Mouse (Mus musculus) lung, postnatal 10 days (tissue): ENCODE results near the gene Ranbp17.
A peak's percentile ranks its signal among the peaks of the same experiment; 100 is the strongest.

Experiments
- DNase-seq: peaks from one replicate; pipeline ENCODE4 v3.0.0; 2021

Gene Ranbp17

DNA sequence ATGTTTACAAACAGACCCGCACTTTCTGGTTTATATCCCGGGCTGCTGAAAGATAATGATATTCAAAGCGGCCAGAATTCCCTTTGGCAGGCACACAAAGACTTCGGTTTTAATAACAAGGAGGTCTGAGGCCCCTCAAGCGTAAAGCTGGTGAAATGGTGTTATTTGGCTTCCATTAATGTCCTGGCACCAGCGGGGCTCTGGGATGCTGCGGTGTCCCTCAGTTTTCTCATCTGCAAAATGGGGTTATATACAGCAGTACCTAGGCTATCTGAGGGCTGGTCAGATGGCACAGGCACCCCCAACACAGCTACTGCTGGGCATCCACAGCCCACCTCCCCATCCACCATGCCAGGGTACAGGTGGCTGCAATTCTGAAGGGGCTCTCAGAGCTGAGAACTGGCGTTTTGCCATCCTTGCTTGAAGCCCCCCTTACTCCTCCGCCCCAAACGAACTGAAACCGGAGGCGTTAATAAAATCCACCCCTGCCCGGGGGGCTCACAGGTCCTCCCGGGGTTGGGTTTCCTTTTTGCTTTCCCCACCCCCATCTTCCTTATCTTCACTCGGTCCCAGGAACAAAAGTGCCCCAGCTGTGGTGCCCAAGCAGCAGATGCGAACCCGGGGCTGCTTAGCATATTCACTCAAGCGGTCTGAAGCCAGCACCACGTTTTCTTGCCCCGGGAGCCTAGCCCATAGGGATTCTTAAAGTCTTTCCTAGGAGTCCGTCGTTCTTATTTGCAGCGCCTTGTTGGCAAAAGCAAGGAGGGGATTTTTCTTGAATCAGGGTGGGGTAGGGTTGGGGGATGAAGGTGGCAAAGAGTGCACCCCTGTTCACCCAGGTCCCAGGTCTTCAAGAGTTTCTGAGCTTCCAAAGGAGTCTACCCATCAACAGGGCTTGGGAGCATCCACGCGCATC is 317.8 kb downstream of the Ranbp17 start:
- DNase-seq, result no peak

DNA sequence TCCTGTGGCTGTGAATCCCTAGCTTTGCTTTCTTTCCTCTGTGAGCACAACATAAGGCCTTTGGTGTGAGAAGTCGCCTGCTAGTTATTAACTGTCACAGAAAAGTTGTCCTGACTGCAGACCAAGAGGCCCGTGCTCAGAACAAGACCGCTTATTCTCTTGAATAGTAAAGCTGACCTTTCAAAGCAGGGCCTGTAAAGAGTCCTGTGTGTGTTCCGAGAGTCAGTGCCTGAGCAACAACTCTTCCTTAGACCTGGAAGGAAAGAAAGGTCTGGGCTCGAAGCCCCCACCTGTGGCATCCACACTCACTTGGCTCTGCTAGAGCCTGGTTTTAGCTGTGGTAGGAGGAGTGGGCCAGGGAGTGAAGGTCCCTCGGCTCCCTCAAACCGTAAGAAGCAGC is 318.5 kb downstream of the Ranbp17 start:
- DNase-seq, result no peak

DNA sequence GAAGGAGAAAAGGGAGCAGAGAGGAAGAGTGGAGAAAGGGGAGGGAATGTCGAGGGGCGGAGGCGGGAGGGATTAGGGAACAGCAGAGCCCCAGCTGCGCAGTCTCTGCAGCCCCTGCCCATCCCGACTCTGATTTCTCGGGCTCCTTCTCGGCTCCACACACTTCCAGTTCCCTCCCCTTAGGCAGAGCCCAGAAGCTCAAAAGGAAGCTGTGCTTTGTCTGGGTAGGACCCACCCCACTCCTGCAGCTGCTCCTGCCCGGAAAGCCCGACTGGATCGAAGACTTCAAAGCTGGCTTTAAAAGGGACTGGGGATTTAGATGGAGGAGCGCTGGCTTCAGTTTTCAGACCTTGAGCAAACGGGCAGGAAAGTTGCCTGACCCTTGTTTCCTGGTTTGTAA is 319.9 kb downstream of the Ranbp17 start:
- DNase-seq, result no peak

DNA sequence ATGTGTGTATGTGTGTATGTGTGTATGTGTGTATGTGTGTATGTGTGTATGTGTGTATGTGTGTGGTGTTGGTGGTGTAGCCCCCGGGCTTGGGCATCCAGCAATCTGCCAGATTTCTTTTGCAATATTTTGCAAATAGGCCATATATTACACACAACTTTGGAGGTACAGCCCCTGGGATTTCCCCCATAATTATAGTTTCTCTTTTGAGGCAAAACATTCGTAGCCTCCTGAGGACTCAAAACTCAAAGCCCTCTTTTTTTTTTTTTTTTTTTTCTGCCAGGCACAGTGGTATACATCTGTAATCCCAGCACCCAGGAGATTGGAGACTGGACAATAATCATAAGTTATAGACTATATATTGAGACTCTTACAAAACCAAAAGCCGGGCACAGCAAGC is 331.7 kb downstream of the Ranbp17 start:
- no peak for DNase-seq

DNA sequence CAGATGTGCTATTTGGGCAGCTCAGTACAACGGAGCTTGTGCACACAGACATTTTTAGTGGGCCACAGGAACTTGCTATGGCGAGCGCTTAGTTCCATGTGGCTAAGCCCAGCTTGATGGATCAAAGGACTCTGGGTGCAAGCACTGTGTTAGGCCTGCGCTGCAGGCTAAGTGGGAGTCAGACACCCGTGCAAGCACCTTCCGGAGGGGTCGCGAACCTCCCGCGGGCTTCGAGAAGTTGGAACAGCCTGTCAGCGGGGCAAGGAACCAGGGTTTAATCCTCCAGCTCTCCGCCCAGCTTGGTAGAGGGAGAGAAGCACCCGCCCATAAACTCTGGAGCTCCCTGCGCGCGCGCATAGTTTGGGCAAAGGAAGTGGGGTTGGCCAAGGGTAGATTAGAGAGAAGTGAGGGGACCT is 332.8 kb downstream of the Ranbp17 start:
- DNase-seq, result no peak

DNA sequence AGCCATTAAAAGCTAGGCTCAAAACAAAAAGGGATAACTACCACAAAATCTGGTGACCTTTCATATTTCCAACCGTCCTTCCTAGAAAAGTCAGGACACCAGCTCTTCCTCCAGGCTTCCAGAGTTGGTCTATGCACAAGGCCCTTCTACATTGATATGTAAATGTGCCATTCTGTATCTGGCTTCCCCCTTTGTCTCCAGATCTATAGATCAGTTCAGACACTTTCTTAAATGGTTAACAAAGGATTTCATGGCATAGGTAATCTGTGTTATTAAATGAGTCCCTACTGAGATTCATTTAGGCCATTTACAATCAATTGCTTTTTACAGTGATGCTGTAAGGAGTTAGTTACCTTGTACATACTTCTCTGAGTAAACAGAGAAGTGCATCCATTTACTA is 333.7 kb downstream of the Ranbp17 start:
- no peak for DNase-seq

DNA sequence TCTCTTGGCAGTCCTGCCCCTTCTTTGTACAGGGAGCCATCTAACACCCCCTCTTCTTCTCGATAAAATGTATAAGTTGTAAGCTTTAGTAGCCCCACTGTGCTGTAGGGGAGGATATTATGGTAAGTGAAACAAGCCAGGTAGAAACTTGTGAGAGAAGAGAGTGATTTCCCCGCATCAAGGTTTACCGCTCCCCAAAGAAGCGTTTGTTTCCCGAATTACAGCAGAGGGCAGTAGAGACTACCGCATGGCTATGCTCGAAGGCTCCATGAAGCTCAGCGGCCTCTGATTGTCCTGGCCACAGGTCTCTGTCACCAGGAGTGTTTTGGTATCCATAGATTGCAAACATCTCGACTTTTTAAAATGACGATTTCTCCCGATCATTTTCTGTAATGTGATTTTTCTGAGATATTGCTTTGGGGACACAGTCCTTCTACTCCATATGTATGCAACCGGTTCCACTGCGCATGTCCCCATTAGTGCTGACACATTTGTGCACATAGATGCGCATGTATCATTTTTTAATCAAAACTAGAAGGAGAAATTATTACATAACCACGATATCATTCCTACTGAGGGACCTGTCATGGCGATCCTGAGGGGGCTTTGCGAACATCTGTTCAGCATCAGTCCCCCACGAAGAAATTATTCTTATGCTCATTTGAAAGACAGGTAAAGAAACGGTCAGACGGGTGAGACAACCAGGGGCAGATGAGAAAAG is 336.9 kb downstream of the Ranbp17 start:
- peak; percentile 62 for DNase-seq

DNA sequence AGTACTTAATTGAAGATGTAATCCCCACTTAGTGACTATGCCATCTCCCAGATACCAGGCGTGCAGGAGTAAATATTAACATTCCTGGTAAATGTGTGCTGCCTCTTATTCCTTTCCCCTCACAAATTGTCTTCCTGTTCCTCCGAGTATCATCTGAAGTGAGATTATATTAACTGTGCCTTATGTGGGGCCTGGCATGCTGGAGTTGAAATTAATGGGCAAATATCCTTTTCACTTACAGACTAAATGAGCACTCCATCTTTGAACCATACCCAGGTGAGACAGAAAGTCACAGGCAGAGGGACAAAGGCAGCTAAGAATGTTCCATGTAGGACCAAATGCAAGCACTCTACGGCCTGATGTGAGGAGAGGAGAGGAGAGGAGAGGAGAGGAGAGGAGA is 337.8 kb downstream of the Ranbp17 start:
- no peak for DNase-seq

DNA sequence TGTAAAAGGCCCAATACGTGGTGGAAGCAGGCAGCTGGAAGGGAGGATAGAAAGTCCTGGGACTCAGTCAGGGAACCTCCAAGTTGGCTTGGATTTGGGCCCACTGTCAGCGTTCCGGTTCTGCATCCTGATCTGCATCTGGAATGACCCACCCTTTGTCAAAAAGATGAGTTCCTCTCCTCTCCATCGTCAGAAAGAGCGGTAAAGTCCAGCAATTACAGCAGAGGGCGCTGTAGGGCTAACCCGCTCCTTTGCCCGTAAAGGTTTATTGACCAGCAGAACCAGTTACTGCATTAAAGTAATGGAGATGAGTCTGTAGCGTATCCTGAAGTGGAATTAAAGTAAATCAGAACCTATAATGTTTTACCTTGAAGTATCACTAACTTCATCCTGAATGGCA is 343.1 kb downstream of the Ranbp17 start:
- DNase-seq, result peak; percentile 65

DNA sequence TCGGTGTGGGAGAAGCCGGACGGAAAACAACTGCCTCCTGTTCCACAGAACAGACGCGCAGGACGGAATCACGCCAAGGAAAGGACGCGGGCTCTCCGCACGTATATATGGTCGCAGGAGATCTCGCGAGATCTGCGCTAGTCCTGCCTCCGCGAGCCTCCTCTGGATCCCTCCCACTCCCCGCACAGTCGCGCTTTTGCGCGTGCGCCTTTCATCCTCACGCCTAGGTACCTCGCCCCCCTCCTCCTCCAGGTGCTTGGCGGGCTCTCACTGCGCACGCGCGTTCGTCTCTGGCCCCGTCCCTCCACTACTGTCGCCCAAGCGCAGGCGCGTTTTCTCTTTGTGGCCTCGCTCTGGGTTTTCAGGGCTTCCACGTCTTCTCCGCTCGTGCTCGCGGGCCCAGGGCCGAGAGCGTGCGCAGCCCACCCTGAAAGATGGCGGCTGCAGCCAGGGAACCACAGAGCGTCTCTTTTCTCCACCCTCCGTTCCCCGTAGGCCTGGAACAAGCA is 350.5 kb downstream of the Ranbp17 start, which contains the start of gene Npm1:
Gene Npm1, minus strand, starts transcription at position 209 of the 509 bp plus-strand sequence.
- peak; percentile 99 for DNase-seq

DNA sequence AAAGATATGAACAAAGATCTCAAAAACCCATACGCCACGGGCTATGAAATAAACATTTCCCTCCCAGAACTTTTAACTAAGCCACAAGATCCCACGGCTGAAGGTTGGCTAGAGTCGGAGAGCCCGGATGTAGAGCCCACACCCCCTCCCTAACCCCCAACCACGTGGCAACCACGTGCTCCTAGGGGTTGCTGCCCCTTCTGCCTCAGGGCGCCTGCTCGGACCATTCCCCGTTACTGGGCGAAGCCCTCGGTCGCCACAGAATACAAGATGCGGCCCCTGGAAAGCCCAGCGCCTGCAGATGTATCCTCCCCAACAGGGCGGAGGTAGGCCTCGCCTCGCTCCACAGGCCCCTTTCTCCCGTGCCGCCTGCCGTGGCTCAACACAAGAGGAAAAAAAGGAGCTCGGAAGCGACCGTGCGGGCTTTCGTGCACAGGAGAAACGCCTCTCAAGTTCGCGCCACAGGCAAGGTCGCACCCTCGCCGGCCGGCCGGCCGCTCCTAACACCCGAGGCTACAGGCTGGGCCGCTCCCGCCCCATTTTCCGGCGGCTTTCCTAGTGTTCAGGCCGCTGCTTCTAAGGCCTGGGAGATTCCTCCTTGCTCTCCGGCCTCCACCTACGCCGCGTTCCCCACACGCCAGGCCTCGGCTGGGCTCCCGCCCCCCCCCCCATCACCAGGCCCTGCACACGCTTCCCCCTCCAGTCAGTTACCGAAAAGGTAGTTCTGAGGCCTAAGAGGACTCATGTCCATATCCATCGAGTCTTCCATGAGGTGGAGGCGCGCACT is 351.1 kb downstream of the Ranbp17 start:
- peak; percentile 86 for DNase-seq
